Mouse (Mus musculus): Measurements from ENCODE around the gene Trim24. TPM values are rescaled to one million over a fixed set of nuclear protein-coding genes. Genes with fewer than 3 reads are reported as not detected.

The Trim24 gene
- polyA plus RNA-seq, 1 experiment from 2014 or later, result 25.9 TPM

GRCm38 (mm10) chr6:37925104-37925503 lies 54.5 kb downstream of the Trim24 start:
- WGBS, result 74% methylated on average over 1 of the region's 1 CpGs
- Histone ChIP-seq H3K4me1 (replicated peaks) (no peaks in the 10 kb centered on the region), H3K36me3 (peaks cover 63% of the 10 kb centered on the region), H3K4me2 (no peak overlapping the region), H3K4me3 (replicated peaks) (no peak overlapping the region), H3K9me3 (no peaks in the 10 kb centered on the region), H3K27ac (no peak overlapping the region), H3K9ac (replicated peaks) (no peak overlapping the region), H3K27me3 (no peaks in the 10 kb centered on the region)
- ATAC-seq (ENCODE audit: insufficient number of reproducible peaks, insufficient read depth, low FRiP score, low TSS enrichment, low read depth), result no peak

GRCm38 (mm10) chr6:37926751-37927150 lies 56.1 kb downstream of the Trim24 start:
- no peak overlapping the region for H3K27ac ChIP-seq
- no peak overlapping the region for H3K4me3 ChIP-seq (replicated peaks)
- ATAC-seq (ENCODE audit: insufficient number of reproducible peaks, insufficient read depth, low FRiP score, low TSS enrichment, low read depth), result no peak
- no peak overlapping the region for H3K4me2 ChIP-seq
- H3K27me3 ChIP-seq, result no peaks in the 10 kb centered on the region
- WGBS, result 97% methylated on average over 1 of the region's 1 CpGs
- H3K36me3 ChIP-seq, result peaks cover 68% of the 10 kb centered on the region
- no peaks in the 10 kb centered on the region for H3K4me1 ChIP-seq (replicated peaks)
- H3K9ac ChIP-seq (replicated peaks), result no peak overlapping the region
- no peaks in the 10 kb centered on the region for H3K9me3 ChIP-seq

DNA sequence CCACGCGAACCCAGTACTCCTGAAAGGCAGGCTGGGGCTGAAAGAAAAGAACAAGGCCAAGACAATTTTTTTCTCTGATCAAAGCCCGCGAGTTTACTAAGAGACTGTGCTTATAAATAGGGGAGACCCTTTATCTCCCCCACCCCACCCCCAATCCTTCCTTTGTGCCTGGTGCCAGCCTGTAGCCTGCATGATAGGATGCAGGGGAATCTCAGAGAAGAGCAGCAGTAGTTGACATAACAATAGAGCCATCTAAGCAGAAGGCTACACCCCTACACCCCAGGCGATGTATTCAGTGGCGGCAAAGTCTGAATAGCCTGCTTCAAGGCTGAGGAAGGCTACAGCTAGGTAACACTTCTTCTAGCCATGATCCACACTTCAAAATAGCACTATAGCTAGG lies 65.9 kb downstream of the Trim24 start:
- H3K4me1 ChIP-seq (replicated peaks), result no peaks in the 10 kb centered on the region
- no peak overlapping the region for H3K27ac ChIP-seq
- H3K36me3 ChIP-seq, result peaks cover 55% of the 10 kb centered on the region
- H3K4me3 ChIP-seq (replicated peaks), result no peak overlapping the region
- no peaks in the 10 kb centered on the region for H3K9me3 ChIP-seq
- H3K9ac ChIP-seq (replicated peaks), result no peak overlapping the region
- ATAC-seq (ENCODE audit: insufficient number of reproducible peaks, insufficient read depth, low FRiP score, low TSS enrichment, low read depth), result no peak
- 61% methylated on average over 6 of the region's 6 CpGs for WGBS
- H3K4me2 ChIP-seq, result no peak overlapping the region
- H3K27me3 ChIP-seq, result no peaks in the 10 kb centered on the region

DNA sequence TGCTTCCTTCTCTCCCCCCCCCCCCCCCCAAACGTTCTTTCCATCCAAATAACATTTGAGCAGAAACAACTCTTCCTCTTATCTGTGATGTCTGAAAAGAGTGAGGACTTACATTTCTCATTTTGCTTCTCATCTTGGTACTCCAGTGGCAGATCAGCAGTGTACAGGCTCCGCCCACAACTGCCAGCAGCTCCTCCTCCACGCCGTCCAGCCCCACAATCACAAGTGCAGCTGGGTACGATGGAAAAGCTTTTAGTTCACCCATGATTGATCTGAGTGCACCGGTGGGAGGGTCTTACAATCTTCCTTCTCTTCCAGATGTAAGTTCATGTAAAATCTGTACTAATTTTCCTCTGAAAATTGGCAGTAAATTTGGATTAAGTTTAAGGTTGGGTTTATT lies 80.7 kb downstream of the Trim24 start:
- Histone ChIP-seq H3K9me3 (no peaks in the 10 kb centered on the region), H3K4me1 (replicated peaks) (no peaks in the 10 kb centered on the region), H3K4me3 (replicated peaks) (no peak overlapping the region), H3K9ac (replicated peaks) (no peak overlapping the region), H3K27ac (no peak overlapping the region), H3K36me3 (peaks cover 79% of the 10 kb centered on the region), H3K27me3 (no peaks in the 10 kb centered on the region), H3K4me2 (no peak overlapping the region)
- no peak for ATAC-seq (ENCODE audit: insufficient number of reproducible peaks, insufficient read depth, low FRiP score, low TSS enrichment, low read depth)
- 83% methylated on average over 6 of the region's 6 CpGs for WGBS

DNA sequence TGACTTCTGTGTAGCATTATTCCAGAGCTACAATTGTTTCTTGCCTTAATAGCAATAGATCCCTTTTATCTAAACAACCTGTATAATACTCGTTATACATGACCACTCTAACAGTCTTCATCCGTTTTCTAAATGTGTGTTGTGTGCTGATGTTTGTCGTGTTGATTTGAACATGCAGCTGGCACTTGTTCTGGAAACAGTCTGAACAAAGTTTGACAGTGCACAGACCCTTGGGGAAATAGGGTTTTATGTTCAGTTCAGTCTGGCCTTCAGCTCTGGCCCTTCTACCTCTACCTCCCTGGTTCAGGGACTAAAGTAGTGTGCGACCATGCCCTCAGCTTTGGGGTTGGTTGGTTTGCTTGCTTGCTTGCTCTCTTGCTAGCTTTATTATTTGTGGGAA lies 96.8 kb downstream of the Trim24 start:
- ATAC-seq (ENCODE audit: insufficient number of reproducible peaks, insufficient read depth, low FRiP score, low TSS enrichment, low read depth), result no peak
- H3K27ac ChIP-seq, result no peak overlapping the region
- 89% methylated on average over 4 of the region's 4 CpGs for WGBS
- H3K36me3 ChIP-seq, result peaks cover 66% of the 10 kb centered on the region
- no peak overlapping the region for H3K9ac ChIP-seq (replicated peaks)
- H3K4me2 ChIP-seq, result no peak overlapping the region
- no peak overlapping the region for H3K4me3 ChIP-seq (replicated peaks)
- no peaks in the 10 kb centered on the region for H3K9me3 ChIP-seq
- H3K4me1 ChIP-seq (replicated peaks), result no peaks in the 10 kb centered on the region
- no peaks in the 10 kb centered on the region for H3K27me3 ChIP-seq

DNA sequence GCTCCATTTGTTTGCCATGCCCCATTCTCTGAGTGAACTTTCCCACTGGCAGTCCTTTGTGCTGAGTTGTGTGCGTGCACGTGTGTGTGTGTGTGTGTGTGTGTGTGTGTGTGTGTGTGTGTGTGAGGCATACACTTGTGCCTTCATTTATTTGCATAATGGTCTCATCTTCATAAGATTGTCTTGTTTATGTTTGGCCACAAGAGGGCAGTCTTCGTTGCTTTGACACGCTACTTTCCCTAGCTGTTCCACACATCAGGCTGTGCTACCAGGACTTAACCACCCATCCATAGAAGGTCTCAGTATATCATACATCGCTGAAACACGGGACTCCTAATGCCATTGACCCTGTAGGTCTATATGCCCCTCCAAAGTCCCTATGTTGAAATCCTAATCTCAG lies 136.8 kb downstream of the Trim24 start:
- 18% methylated on average over 6 of the region's 6 CpGs for WGBS
- no peaks in the 10 kb centered on the region for H3K9me3 ChIP-seq
- H3K4me3 ChIP-seq (replicated peaks), result no peak overlapping the region
- H3K4me1 ChIP-seq (replicated peaks), result no peaks in the 10 kb centered on the region
- H3K27ac ChIP-seq, result no peak overlapping the region
- no peaks in the 10 kb centered on the region for H3K27me3 ChIP-seq
- no peak for ATAC-seq (ENCODE audit: insufficient number of reproducible peaks, insufficient read depth, low FRiP score, low TSS enrichment, low read depth)
- no peak overlapping the region for H3K9ac ChIP-seq (replicated peaks)
- H3K4me2 ChIP-seq, result no peak overlapping the region
- H3K36me3 ChIP-seq, result no peaks in the 10 kb centered on the region

DNA sequence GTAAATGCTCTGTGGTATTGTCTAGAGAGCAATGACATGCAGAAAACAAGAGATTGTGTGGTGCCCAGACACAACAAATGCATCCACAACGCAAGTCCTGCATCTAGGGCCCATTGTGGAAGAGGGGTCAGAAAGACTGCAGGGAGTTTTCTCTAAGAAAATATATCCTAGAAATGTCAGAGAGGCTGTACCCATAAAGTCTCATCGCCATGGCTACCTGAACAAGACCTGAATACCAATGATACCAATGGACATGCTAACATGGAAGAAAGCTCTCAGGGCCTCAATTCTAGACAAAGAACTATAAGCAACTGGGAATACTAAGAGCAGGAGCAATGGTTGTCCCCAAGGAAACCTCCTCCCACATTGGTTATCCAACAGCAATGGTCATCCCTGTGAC lies 142.2 kb downstream of the Trim24 start:
- WGBS, result 89% methylated on average over 2 of the region's 2 CpGs
- no peak for ATAC-seq (ENCODE audit: insufficient number of reproducible peaks, insufficient read depth, low FRiP score, low TSS enrichment, low read depth)
- Histone ChIP-seq H3K4me3 (replicated peaks) (no peak overlapping the region), H3K36me3 (no peaks in the 10 kb centered on the region), H3K9ac (replicated peaks) (no peak overlapping the region), H3K27ac (no peak overlapping the region), H3K9me3 (no peaks in the 10 kb centered on the region), H3K4me1 (replicated peaks) (no peaks in the 10 kb centered on the region), H3K4me2 (no peak overlapping the region), H3K27me3 (no peaks in the 10 kb centered on the region)

Other genes with a start within 250 kb of the Trim24 start
- 7.5 and 8.0 TPM in 2 replicates for gene Svopl, start 176.2 kb downstream of the Trim24 start, polyA plus RNA-seq (2016; fragmentation: Nextera tagmentation; extraction: Ambion mirVana)
- 0.71 and 0.73 TPM in 2 replicates for gene Tmem213, start 238.4 kb downstream of the Trim24 start, polyA plus RNA-seq (2016; fragmentation: Nextera tagmentation; extraction: Ambion mirVana)